25 mouse cellular contexts compared by ENCODE assay signal in the genomic region with DNA sequence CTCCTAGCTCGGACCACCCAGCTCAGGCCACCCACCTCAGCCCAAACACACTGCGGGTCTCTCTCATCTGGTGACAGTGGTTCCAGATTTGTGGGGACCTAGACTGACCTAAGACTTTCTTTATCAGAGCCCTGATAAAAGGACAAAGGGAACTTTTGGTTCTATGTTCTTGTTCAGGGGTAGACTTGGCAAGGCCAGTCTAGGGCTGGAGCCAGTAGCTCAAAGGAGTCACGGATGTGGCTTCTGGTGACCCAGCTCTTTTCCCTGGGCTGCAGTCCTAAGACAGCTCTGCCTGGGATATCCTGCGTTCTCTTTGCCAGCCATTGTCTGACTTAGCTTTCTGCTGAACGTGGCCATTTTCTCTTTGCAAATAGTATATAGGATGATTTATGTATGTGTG. TPM values are rescaled to one million over a fixed set of nuclear protein-coding genes. Genes with fewer than 3 reads are reported as not detected.
DNase-seq lines count a peak whose midpoint lies in the region; ATAC-seq and TF ChIP-seq lines count a peak whose summit lies in the region.
"Had no signal": no experiment of that assay in that cellular context is flagged by ENCODE, and none has a peak within 500 bp of the region (broad histone marks: within the 10 kb centered on the region; RNA-seq: fewer than 3 reads in every experiment).

No protein-coding gene starts in this region.

- DNase-seq in heart, adult 11 months: peak; percentile 97
- DNase-seq in heart, postnatal 25 days (ENCODE audit: low spot score): no peak
- no peak for DNase-seq in kidney, postnatal 14 days
- DNase-seq in limb, embryonic 11.5 days (ENCODE audit: low spot score): no peak
- no peak for DNase-seq in left cerebral cortex, postnatal 36 days (ENCODE audit: low spot score in 2 of 2)
- DNase-seq: adrenal gland, postnatal 14 days; cerebellum, adult 11 months; cerebellum, adult 9-10 months; cerebellum, postnatal 36 days; gastrocnemius, postnatal 10 days; heart, postnatal 4 days; kidney, adult 11 months; kidney, postnatal 36 days; lung, postnatal 10 days had no signal

- H3K27me3 ChIP-seq in kidney, embryonic 14.5 days (ENCODE audit: control insufficient read depth, insufficient read depth, low read length): no peaks in the 10 kb centered on the region
- no peaks in the 10 kb centered on the region for H3K27me3 ChIP-seq in ES-Bruce4 (ENCODE audit: control insufficient read depth, insufficient read depth, low read length, poor library complexity, severe bottlenecking)
- H3K27me3 ChIP-seq in limb, embryonic 11.5 days (ENCODE audit: control insufficient read depth, insufficient read depth, low read length): no peaks in the 10 kb centered on the region
- H3K27me3 ChIP-seq: embryonic facial prominence, embryonic 12.5 days; heart, embryonic 13.5 days; kidney, embryonic 15.5 days had no signal

- WGBS in kidney, embryonic 14.5 days: 86% methylated on average over 5 of the region's 5 CpGs
- WGBS in limb, embryonic 11.5 days: 92% methylated on average over 5 of the region's 5 CpGs

- no peaks in the 10 kb centered on the region for H3K36me3 ChIP-seq in kidney, embryonic 14.5 days (ENCODE audit: control insufficient read depth, insufficient read depth, low read length)
- no peaks in the 10 kb centered on the region for H3K36me3 ChIP-seq in ES-Bruce4 (ENCODE audit: control insufficient read depth, insufficient read depth, low read length, poor library complexity, severe bottlenecking)
- H3K36me3 ChIP-seq in limb, embryonic 11.5 days (ENCODE audit: control insufficient read depth, insufficient read depth, low read length): no peaks in the 10 kb centered on the region
- H3K36me3 ChIP-seq: embryonic facial prominence, embryonic 12.5 days; heart, embryonic 13.5 days; kidney, embryonic 15.5 days had no signal

- no peaks in the 10 kb centered on the region for H3K9me3 ChIP-seq in kidney, embryonic 14.5 days (ENCODE audit: control insufficient read depth, low read length)
- H3K9me3 ChIP-seq in ES-Bruce4 (replicated peaks; ENCODE audit: control insufficient read depth, insufficient read depth, low read length, poor library complexity, severe bottlenecking): no peaks in the 10 kb centered on the region
- no peaks in the 10 kb centered on the region for H3K9me3 ChIP-seq in limb, embryonic 11.5 days (ENCODE audit: control insufficient read depth, low read length)
- H3K9me3 ChIP-seq: embryonic facial prominence, embryonic 12.5 days; heart, embryonic 13.5 days; kidney, embryonic 15.5 days had no signal

- ATAC-seq in kidney, embryonic 14.5 days (ENCODE audit: low FRiP score, low TSS enrichment): 0 out of 2 replicates have a peak, but pooled peaks have one; percentile 30
- no peak for ATAC-seq in limb, embryonic 11.5 days (ENCODE audit: insufficient number of reproducible peaks, low FRiP score, low TSS enrichment, low read depth)
- ATAC-seq: forebrain, embryonic 16.5 days; inflammation-experienced regulatory T-cells, adult 6 months; midbrain, embryonic 16.5 days had no signal

- no peak for TF ChIP-seq EP300 in ES-Bruce4 (IDR thresholded peaks at IDR 0.05; ENCODE audit: insufficient read depth, low read depth, low read length)

- no peak for TF ChIP-seq POLR2A in ES-Bruce4 (IDR thresholded peaks at IDR 0.05; ENCODE audit: insufficient read depth, low read length)

- H3K4me2 ChIP-seq in kidney, embryonic 14.5 days (replicated peaks; ENCODE audit: low read depth, low read length): no peak overlapping the region
- no peak overlapping the region for H3K4me2 ChIP-seq in limb, embryonic 11.5 days (ENCODE audit: low read depth, severe bottlenecking)
- H3K4me2 ChIP-seq: embryonic facial prominence, embryonic 12.5 days; heart, embryonic 13.5 days; hindbrain, embryonic 14.5 days; kidney, embryonic 15.5 days had no signal

- no peak overlapping the region for H3K9ac ChIP-seq in kidney, embryonic 14.5 days (ENCODE audit: low read depth, low read length)
- no peak overlapping the region for H3K9ac ChIP-seq in ES-Bruce4 (ENCODE audit: low read depth, poor library complexity, severe bottlenecking)
- H3K9ac ChIP-seq in limb, embryonic 11.5 days (ENCODE audit: low read length): no peak overlapping the region
- H3K9ac ChIP-seq: embryonic facial prominence, embryonic 12.5 days; heart, embryonic 13.5 days; hindbrain, embryonic 14.5 days; kidney, embryonic 15.5 days had no signal

- no peak overlapping the region for H3K4me3 ChIP-seq in kidney, embryonic 14.5 days (ENCODE audit: low read length)
- H3K4me3 ChIP-seq in ES-Bruce4 (ENCODE audit: low read depth, low read length): no peak overlapping the region
- H3K4me3 ChIP-seq in limb, embryonic 11.5 days (ENCODE audit: low read depth, low read length): no peak overlapping the region
- H3K4me3 ChIP-seq: embryonic facial prominence, embryonic 12.5 days; heart, embryonic 13.5 days; kidney, embryonic 15.5 days; layer of hippocampus, adult 2 months; left cerebral cortex, adult 2 months had no signal

- no peak overlapping the region for H3K27ac ChIP-seq in kidney, embryonic 14.5 days (ENCODE audit: low read depth, low read length)
- peak overlapping the region; percentile 87 for H3K27ac ChIP-seq in ES-Bruce4 (ENCODE audit: insufficient read depth, low read length)
- 0 out of 2 replicates have a peak overlapping the region, but pooled peaks have one; percentile 0 for H3K27ac ChIP-seq in limb, embryonic 11.5 days (replicated peaks; ENCODE audit: low read depth, low read length)
- H3K27ac ChIP-seq: embryonic facial prominence, embryonic 12.5 days; heart, embryonic 13.5 days; hindbrain, embryonic 14.5 days; kidney, embryonic 15.5 days; layer of hippocampus, adult 2 months; left cerebral cortex, adult 2 months had no signal

- intact Hi-C loops in heart, postnatal 25 days (cut with DNase I): no loop called here
- intact Hi-C loops in left cerebral cortex, postnatal 36 days (cut with DNase I): no loop called here

- no peak for TF ChIP-seq CTCF in ES-Bruce4 (IDR thresholded peaks at IDR 0.05; ENCODE audit: low read depth, low read length)

- H3K4me1 ChIP-seq in kidney, embryonic 14.5 days (ENCODE audit: control insufficient read depth, insufficient read depth, low read length): no peaks in the 10 kb centered on the region
- H3K4me1 ChIP-seq in ES-Bruce4 (ENCODE audit: control insufficient read depth, insufficient read depth, low read length): peaks cover 3% of the 10 kb centered on the region
- 0 out of 2 replicates have a peak, but pooled peaks cover 4% of the 10 kb centered on the region for H3K4me1 ChIP-seq in limb, embryonic 11.5 days (ENCODE audit: control insufficient read depth, insufficient read depth, low read length)
- H3K4me1 ChIP-seq: heart, embryonic 13.5 days had no signal

RNA-seq across cellular contexts. Expression of gene Irf2bp2, which starts 37.1 kb away (rescaled TPM):
- total RNA-seq in heart, postnatal 25 days (2021): 10 to 100 TPM; 63.9 to 71.4 TPM
- polyA plus RNA-seq in kidney, embryonic 14.5 days (2014; fragmentation: Nextera tagmentation; extraction: Ambion mirVana): 11.6 and 14.6 TPM in 2 replicates
- polyA plus RNA-seq in ES-Bruce4 (2011; ENCODE audit: insufficient read depth, insufficient read length, low read depth, missing spikeins): 37.6 and 39.6 TPM in 2 replicates
- polyA plus RNA-seq in limb, embryonic 11.5 days (2014; fragmentation: Nextera tagmentation; extraction: Ambion mirVana): 4.9 and 5.6 TPM in 2 replicates
- 10 to 100 TPM; 54.3 to 63.3 TPM for total RNA-seq in left cerebral cortex, postnatal 36 days (2021)
